Mouse (Mus musculus): Measurements from ENCODE around the gene Chat. TPM values are rescaled to one million over a fixed set of nuclear protein-coding genes. Genes with fewer than 3 reads are reported as not detected.

Gene Chat
- polyA plus RNA-seq, 1 experiment from 2014 or later = 0.17 TPM

DNA sequence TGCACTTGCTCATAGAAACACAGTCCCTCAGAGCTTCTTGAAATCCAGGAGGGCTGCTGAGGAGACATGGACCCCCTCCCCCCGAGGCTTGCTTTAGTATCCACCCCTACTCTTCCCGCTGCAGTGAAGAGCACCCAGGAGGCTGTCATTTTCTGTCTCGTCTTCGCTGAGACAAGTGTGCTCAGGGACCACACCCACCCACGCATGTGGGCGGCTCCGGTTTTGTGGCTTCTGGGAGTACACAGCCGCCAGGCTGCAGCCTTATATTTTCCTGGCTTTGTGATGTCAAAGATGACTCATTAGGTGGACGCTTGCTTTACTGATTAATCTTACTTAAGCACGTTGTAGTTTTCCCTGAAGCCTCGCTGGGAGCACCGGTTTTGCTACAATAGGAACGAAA, 26.7 kb upstream of the Chat start:
- H3K36me3 ChIP-seq (ENCODE audit: control insufficient read depth, insufficient read depth, low read length) = no peaks in the 10 kb centered on the region
- peak overlapping the region; percentile 43 for H3K4me2 ChIP-seq (replicated peaks; ENCODE audit: low read depth)
- H3K27ac ChIP-seq (replicated peaks) = no peak overlapping the region
- H3K4me1 ChIP-seq (replicated peaks; ENCODE audit: control insufficient read depth, insufficient read depth) = no peaks in the 10 kb centered on the region
- H3K27me3 ChIP-seq (ENCODE audit: control insufficient read depth, insufficient read depth, low read length) = no peaks in the 10 kb centered on the region
- H3K9me3 ChIP-seq (ENCODE audit: control insufficient read depth, low read length) = no peaks in the 10 kb centered on the region
- DNase-seq (ENCODE audit: low spot score) = peak; percentile 70
- H3K9ac ChIP-seq (ENCODE audit: low read length) = no peak overlapping the region
- WGBS = 7% methylated on average over 13 of the region's 13 CpGs
- TF ChIP-seq EP300 (optimal IDR thresholded peaks at IDR 0.05) (no peak), CTCF (IDR thresholded peaks at IDR 0.05; ENCODE audit: low read depth) (no peak)
- peak overlapping the region; percentile 27; the same call in 1 of the 2 replicates for H3K4me3 ChIP-seq (ENCODE audit: low read depth, low read length)
- ATAC-seq (ENCODE audit: low FRiP score, low TSS enrichment) = peak; percentile 83

DNA sequence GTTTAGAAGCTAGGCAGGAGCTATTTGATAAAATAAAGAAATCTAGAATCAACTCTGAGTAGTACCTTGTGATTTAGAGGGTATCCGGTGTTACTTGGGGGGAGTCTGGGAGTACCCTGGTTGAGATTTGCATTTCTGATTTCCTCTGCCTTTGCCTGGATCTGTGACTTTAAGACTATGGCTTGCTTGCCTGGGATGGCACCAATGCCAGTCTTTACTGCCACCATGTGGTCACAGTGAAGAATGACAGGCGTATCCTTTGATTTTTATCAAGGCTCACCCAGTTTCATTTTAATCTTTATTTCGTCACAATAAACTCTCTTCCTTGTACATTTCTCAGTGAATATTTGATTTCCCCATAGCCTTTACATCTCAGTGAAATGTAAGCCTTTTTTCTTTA, 16.3 kb upstream of the Chat start:
- no peak overlapping the region for H3K9ac ChIP-seq (ENCODE audit: low read length)
- H3K4me3 ChIP-seq (ENCODE audit: low read depth, low read length) = no peak overlapping the region
- 2% methylated on average over 3 of the region's 3 CpGs for WGBS
- ATAC-seq (ENCODE audit: low FRiP score, low TSS enrichment) (no peak), DNase-seq (ENCODE audit: low spot score) (no peak)
- H3K36me3 ChIP-seq (ENCODE audit: control insufficient read depth, insufficient read depth, low read length) = no peaks in the 10 kb centered on the region
- no peaks in the 10 kb centered on the region for H3K9me3 ChIP-seq (ENCODE audit: control insufficient read depth, low read length)
- no peak overlapping the region for H3K27ac ChIP-seq (replicated peaks)
- TF ChIP-seq EP300 (optimal IDR thresholded peaks at IDR 0.05) (no peak), CTCF (IDR thresholded peaks at IDR 0.05; ENCODE audit: low read depth) (peak; percentile 94)
- H3K27me3 ChIP-seq (ENCODE audit: control insufficient read depth, insufficient read depth, low read length) = no peaks in the 10 kb centered on the region
- no peaks in the 10 kb centered on the region for H3K4me1 ChIP-seq (replicated peaks; ENCODE audit: control insufficient read depth, insufficient read depth)
- no peak overlapping the region for H3K4me2 ChIP-seq (replicated peaks; ENCODE audit: low read depth)

DNA sequence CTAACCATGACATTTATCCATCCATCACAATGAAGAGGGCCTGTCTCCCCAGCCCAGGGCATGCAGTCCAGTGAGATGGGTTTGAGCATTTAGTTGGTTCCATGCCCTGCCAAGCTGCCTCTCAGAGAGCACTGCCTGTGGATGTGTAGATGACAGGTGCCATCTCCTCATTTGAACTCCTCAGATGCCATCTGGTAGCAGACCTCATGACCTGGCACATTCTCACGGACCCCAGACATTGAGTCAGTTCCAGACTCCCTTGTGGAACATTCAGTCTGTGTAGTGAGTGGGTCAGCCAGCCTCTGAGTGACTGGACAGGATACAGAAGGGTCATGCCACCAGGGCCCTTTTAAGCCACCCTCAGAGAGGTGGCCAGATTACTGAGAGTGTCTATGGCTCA, 11.8 kb upstream of the Chat start:
- WGBS = 52% methylated on average over 1 of the region's 1 CpGs
- TF ChIP-seq EP300 (optimal IDR thresholded peaks at IDR 0.05) (no peak), CTCF (IDR thresholded peaks at IDR 0.05; ENCODE audit: low read depth) (no peak)

DNA sequence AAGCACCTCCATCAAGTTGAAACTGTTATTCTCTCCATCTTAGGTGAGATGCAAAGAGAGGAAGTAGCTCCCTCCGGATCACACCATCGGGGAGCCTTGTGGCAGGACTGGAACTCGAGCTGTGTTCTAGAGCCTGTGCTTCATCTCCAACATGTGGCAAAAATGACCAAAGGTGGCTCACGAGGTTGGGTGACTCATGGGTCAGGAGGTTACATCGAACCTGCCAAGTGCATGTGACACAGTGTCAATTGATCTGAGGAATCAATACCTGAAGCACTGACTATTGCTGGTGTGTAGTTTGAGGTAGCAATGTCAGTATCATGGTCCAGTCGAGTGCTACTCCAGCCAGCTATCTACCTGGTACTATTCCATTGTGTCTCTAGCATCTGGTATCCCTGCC, 10.8 kb upstream of the Chat start:
- Histone ChIP-seq H3K36me3 (ENCODE audit: control insufficient read depth, insufficient read depth, low read length) (no peaks in the 10 kb centered on the region), H3K27ac (replicated peaks) (no peak overlapping the region), H3K4me1 (replicated peaks; ENCODE audit: control insufficient read depth, insufficient read depth) (no peaks in the 10 kb centered on the region), H3K9ac (ENCODE audit: low read length) (no peak overlapping the region), H3K4me2 (replicated peaks; ENCODE audit: low read depth) (no peak overlapping the region), H3K27me3 (ENCODE audit: control insufficient read depth, insufficient read depth, low read length) (no peaks in the 10 kb centered on the region), H3K9me3 (ENCODE audit: control insufficient read depth, low read length) (no peaks in the 10 kb centered on the region), H3K4me3 (ENCODE audit: low read depth, low read length) (no peak overlapping the region)
- DNase-seq (ENCODE audit: low spot score) (no peak), ATAC-seq (ENCODE audit: low FRiP score, low TSS enrichment) (no peak)
- WGBS = 74% methylated on average over 6 of the region's 6 CpGs
- TF ChIP-seq CTCF (IDR thresholded peaks at IDR 0.05; ENCODE audit: low read depth) = no peak
- no peak for TF ChIP-seq EP300 (optimal IDR thresholded peaks at IDR 0.05)

More for the DNA sequence above, 11.8 kb upstream of the Chat start:
- H3K4me3 ChIP-seq (ENCODE audit: low read depth, low read length) = no peak overlapping the region
- DNase-seq (ENCODE audit: low spot score) = no peak
- no peaks in the 10 kb centered on the region for H3K36me3 ChIP-seq (ENCODE audit: control insufficient read depth, insufficient read depth, low read length)
- H3K27ac ChIP-seq (replicated peaks) = no peak overlapping the region
- no peak overlapping the region for H3K4me2 ChIP-seq (replicated peaks; ENCODE audit: low read depth)
- no peaks in the 10 kb centered on the region for H3K4me1 ChIP-seq (replicated peaks; ENCODE audit: control insufficient read depth, insufficient read depth)
- no peak for ATAC-seq (ENCODE audit: low FRiP score, low TSS enrichment)
- H3K27me3 ChIP-seq (ENCODE audit: control insufficient read depth, insufficient read depth, low read length) = no peaks in the 10 kb centered on the region
- no peak overlapping the region for H3K9ac ChIP-seq (ENCODE audit: low read length)
- no peaks in the 10 kb centered on the region for H3K9me3 ChIP-seq (ENCODE audit: control insufficient read depth, low read length)

DNA sequence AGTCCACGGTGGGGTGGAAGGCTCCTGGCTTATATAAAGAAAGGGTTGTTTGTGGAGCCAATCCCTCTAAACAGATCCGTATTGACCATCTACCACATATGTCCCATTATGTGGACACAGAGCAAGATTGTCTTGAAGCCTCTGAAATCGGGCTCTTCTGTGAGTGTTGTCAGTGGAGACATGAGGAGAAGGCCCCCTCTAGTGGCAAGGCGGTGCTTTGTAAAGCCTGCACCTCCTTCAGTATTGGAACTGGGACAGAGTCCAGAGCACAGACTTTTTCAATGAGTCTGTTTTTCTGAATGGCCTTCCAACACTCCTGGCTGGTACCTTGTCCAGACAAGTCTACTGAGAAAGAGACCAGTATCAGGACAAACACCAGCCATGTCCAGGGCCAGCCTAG, 7.2 kb upstream of the Chat start:
- H3K4me3 ChIP-seq (ENCODE audit: low read depth, low read length) = no peak overlapping the region
- DNase-seq (ENCODE audit: low spot score) (peak; percentile 69), ATAC-seq (ENCODE audit: low FRiP score, low TSS enrichment) (peak; percentile 35; the same call in 1 of the 2 replicates)
- H3K27ac ChIP-seq (replicated peaks) = no peak overlapping the region
- H3K9me3 ChIP-seq (ENCODE audit: control insufficient read depth, low read length) = no peaks in the 10 kb centered on the region
- no peaks in the 10 kb centered on the region for H3K27me3 ChIP-seq (ENCODE audit: control insufficient read depth, insufficient read depth, low read length)
- 10% methylated on average over 4 of the region's 4 CpGs for WGBS
- peak; percentile 86 for TF ChIP-seq CTCF (IDR thresholded peaks at IDR 0.05; ENCODE audit: low read depth)
- TF ChIP-seq EP300 (optimal IDR thresholded peaks at IDR 0.05) = no peak
- no peak overlapping the region for H3K4me2 ChIP-seq (replicated peaks; ENCODE audit: low read depth)
- H3K36me3 ChIP-seq (ENCODE audit: control insufficient read depth, insufficient read depth, low read length) = no peaks in the 10 kb centered on the region
- no peak overlapping the region for H3K9ac ChIP-seq (ENCODE audit: low read length)
- H3K4me1 ChIP-seq (replicated peaks; ENCODE audit: control insufficient read depth, insufficient read depth) = no peaks in the 10 kb centered on the region

DNA sequence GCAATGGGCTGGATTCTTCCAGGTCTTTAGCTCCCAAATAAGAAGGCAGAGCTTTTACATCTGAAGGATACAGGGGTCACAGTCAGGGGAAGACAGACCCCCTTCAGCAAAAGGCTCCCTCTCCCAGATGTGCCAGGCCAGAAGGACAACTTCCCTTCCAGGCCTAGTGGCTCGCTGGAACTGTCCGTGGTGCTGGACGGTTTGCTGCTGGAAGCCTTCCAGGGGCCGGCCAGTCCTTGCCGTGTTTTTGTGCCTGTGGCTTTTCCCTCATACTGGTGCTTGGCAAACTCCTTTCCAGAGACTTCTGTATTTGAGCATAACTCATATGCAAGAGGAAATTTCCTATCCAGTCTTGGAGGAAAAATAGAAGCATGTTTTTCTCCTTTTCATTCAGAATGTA, 1.8 kb upstream of the Chat start:
- Histone ChIP-seq H3K27me3 (ENCODE audit: control insufficient read depth, insufficient read depth, low read length) (peaks cover 24% of the 10 kb centered on the region), H3K36me3 (ENCODE audit: control insufficient read depth, insufficient read depth, low read length) (no peaks in the 10 kb centered on the region), H3K27ac (replicated peaks) (no peak overlapping the region), H3K4me2 (replicated peaks; ENCODE audit: low read depth) (no peak overlapping the region), H3K4me3 (ENCODE audit: low read depth, low read length) (no peak overlapping the region), H3K9me3 (ENCODE audit: control insufficient read depth, low read length) (no peaks in the 10 kb centered on the region), H3K9ac (ENCODE audit: low read length) (no peak overlapping the region), H3K4me1 (replicated peaks; ENCODE audit: control insufficient read depth, insufficient read depth) (no peaks in the 10 kb centered on the region)
- peak; percentile 63 for DNase-seq (ENCODE audit: low spot score)
- no peak for ATAC-seq (ENCODE audit: low FRiP score, low TSS enrichment)
- 3% methylated on average over 5 of the region's 5 CpGs for WGBS
- TF ChIP-seq EP300 (optimal IDR thresholded peaks at IDR 0.05) (no peak), CTCF (IDR thresholded peaks at IDR 0.05; ENCODE audit: low read depth) (no peak)
